In genomic region chr4:134273417-134274345, GRCm38 (mm10) we compare ENCODE assay signal across 8 mouse cellular contexts. TPM values are rescaled to one million over a fixed set of nuclear protein-coding genes. Genes with fewer than 3 reads are reported as not detected.
DNase-seq lines count a peak whose midpoint lies in the region; ATAC-seq and TF ChIP-seq lines count a peak whose summit lies in the region.

No protein-coding gene starts in this region.

- H3K27ac ChIP-seq in neural tube, embryonic 11.5 days (ENCODE audit: low read depth, low read length) = no peak overlapping the region
- no peak overlapping the region for H3K27ac ChIP-seq in hindbrain, postnatal 0 days

- no peak for ATAC-seq in neural tube, embryonic 11.5 days (ENCODE audit: insufficient read depth, low FRiP score, low TSS enrichment)
- ATAC-seq in hindbrain, postnatal 0 days = no peak
- peak; percentile 94 for ATAC-seq in megakaryocyte-erythroid progenitor cell, adult 5-6 weeks (replicated peaks; ENCODE audit: low FRiP score, low TSS enrichment, poor library complexity, severe bottlenecking)

- no peak for DNase-seq in neural tube, embryonic 11.5 days (ENCODE audit: low spot score)
- DNase-seq in neural tube, embryonic 10.5 days (ENCODE audit: extremely low spot score, low spot score) = no peak
- DNase-seq in embryo, embryonic 10 days (ENCODE audit: low spot score) = peak; percentile 69
- peak; percentile 34 for DNase-seq in hindbrain, postnatal 0 days (ENCODE audit: low spot score)
- DNase-seq in frontal cortex, postnatal 36 days (ENCODE audit: low spot score in 2 of 2) = no peak
- no peak for DNase-seq in cerebellum, postnatal 4 days (ENCODE audit: low spot score in 2 of 2)
- DNase-seq in gastrocnemius, postnatal 25 days = no peak

- 6% methylated on average over 14 of the region's 14 CpGs for WGBS in neural tube, embryonic 11.5 days
- 10% methylated on average over 14 of the region's 14 CpGs for WGBS in hindbrain, postnatal 0 days

- no peak overlapping the region for H3K4me2 ChIP-seq in neural tube, embryonic 11.5 days (ENCODE audit: low read depth)
- H3K4me2 ChIP-seq in hindbrain, postnatal 0 days (ENCODE audit: low read depth, low read length) = 0 out of 2 replicates have a peak overlapping the region, but pooled peaks have one; percentile 5

- H3K4me1 ChIP-seq in neural tube, embryonic 11.5 days (ENCODE audit: control insufficient read depth, insufficient read depth, low read length) = 0 out of 2 replicates have a peak, but pooled peaks cover 2% of the 10 kb centered on the region
- no peaks in the 10 kb centered on the region for H3K4me1 ChIP-seq in hindbrain, postnatal 0 days (ENCODE audit: insufficient read depth, low read length)

- H3K4me3 ChIP-seq in neural tube, embryonic 11.5 days (ENCODE audit: low read depth, low read length) = no peak overlapping the region
- no peak overlapping the region for H3K4me3 ChIP-seq in hindbrain, postnatal 0 days (ENCODE audit: low read length)

- no peaks in the 10 kb centered on the region for H3K9me3 ChIP-seq in neural tube, embryonic 11.5 days (ENCODE audit: control insufficient read depth, low read length)
- H3K9me3 ChIP-seq in hindbrain, postnatal 0 days (ENCODE audit: low read length) = no peaks in the 10 kb centered on the region

- no peaks in the 10 kb centered on the region for H3K27me3 ChIP-seq in neural tube, embryonic 11.5 days (ENCODE audit: control insufficient read depth, insufficient read depth, low read length)
- H3K27me3 ChIP-seq in hindbrain, postnatal 0 days (ENCODE audit: insufficient read depth, low read length) = no peaks in the 10 kb centered on the region

- peak overlapping the region; percentile 22; the same call in 1 of the 2 replicates for H3K9ac ChIP-seq in neural tube, embryonic 11.5 days (ENCODE audit: low read length)
- no peak overlapping the region for H3K9ac ChIP-seq in hindbrain, postnatal 0 days (replicated peaks; ENCODE audit: low read length)

- no peak for TF ChIP-seq CTCF in hindbrain, postnatal 0 days (IDR thresholded peaks at IDR 0.05; ENCODE audit: low read depth)

- peaks cover 2% of the 10 kb centered on the region; the same call in 1 of the 2 replicates for H3K36me3 ChIP-seq in neural tube, embryonic 11.5 days (ENCODE audit: control insufficient read depth, insufficient read depth, low read length)
- H3K36me3 ChIP-seq in hindbrain, postnatal 0 days (ENCODE audit: insufficient read depth, low read length) = peaks cover 18% of the 10 kb centered on the region

RNA-seq across cellular contexts. Expression of gene Pdik1l, which starts 14.0 kb away (rescaled TPM):
- polyA plus RNA-seq in neural tube, embryonic 11.5 days (2014; fragmentation: Nextera tagmentation; extraction: Ambion mirVana) = 21.6 and 23.1 TPM in 2 replicates
- total RNA-seq in hindbrain, postnatal 0 days (2014; rRNA removed) = 25.5 and 35.2 TPM in 2 replicates
- 23.3 and 24.8 TPM in 2 replicates for polyA plus RNA-seq in hindbrain, postnatal 0 days (2015; fragmentation: Nextera tagmentation; extraction: Ambion mirVana)
- total RNA-seq in megakaryocyte-erythroid progenitor cell, adult 5-6 weeks (2014; fragmentation: Nextera tagmentation) = 12.1 and 25.9 TPM in 2 replicates
- 26.8 and 33.9 TPM in 2 replicates for total RNA-seq in megakaryocyte-erythroid progenitor cell, adult 5-6 weeks (2017)
- total RNA-seq in gastrocnemius, postnatal 25 days (2021) = 1 to 10 TPM; 2.3 to 3.8 TPM

RNA-seq across cellular contexts. Expression of gene Grrp1, which starts 19.8 kb away (rescaled TPM):
- 11.1 and 11.8 TPM in 2 replicates for polyA plus RNA-seq in neural tube, embryonic 11.5 days (2014; fragmentation: Nextera tagmentation; extraction: Ambion mirVana)
- total RNA-seq in hindbrain, postnatal 0 days (2014; rRNA removed) = 13.7 and 18.4 TPM in 2 replicates
- polyA plus RNA-seq in hindbrain, postnatal 0 days (2015; fragmentation: Nextera tagmentation; extraction: Ambion mirVana) = 11.1 and 12.2 TPM in 2 replicates
- not detected in 2 replicates for total RNA-seq in megakaryocyte-erythroid progenitor cell, adult 5-6 weeks (2014; fragmentation: Nextera tagmentation)
- 0.52 TPM in 1 of 2 replicates, not detected in the other for total RNA-seq in megakaryocyte-erythroid progenitor cell, adult 5-6 weeks (2017)
- 1 to 10 TPM; 3.4 TPM for total RNA-seq in gastrocnemius, postnatal 25 days (2021)

RNA-seq across cellular contexts. Expression of gene Gm30191, which starts 26.9 kb away (rescaled TPM):
- not detected in 2 replicates for polyA plus RNA-seq in neural tube, embryonic 11.5 days (2014; fragmentation: Nextera tagmentation; extraction: Ambion mirVana)
- total RNA-seq in hindbrain, postnatal 0 days (2014; rRNA removed) = not detected in 2 replicates
- polyA plus RNA-seq in hindbrain, postnatal 0 days (2015; fragmentation: Nextera tagmentation; extraction: Ambion mirVana) = 0.59 and 0.79 TPM in 2 replicates
- not detected in 2 replicates for total RNA-seq in megakaryocyte-erythroid progenitor cell, adult 5-6 weeks (2014; fragmentation: Nextera tagmentation)
- total RNA-seq in megakaryocyte-erythroid progenitor cell, adult 5-6 weeks (2017) = not detected in 2 replicates
- not detected for total RNA-seq in gastrocnemius, postnatal 25 days (2021)

RNA-seq across cellular contexts. Expression of gene Zfp593, which starts 28.3 kb away (rescaled TPM):
- polyA plus RNA-seq in neural tube, embryonic 11.5 days (2014; fragmentation: Nextera tagmentation; extraction: Ambion mirVana) = 18.6 and 19.2 TPM in 2 replicates
- 10.2 and 10.6 TPM in 2 replicates for total RNA-seq in hindbrain, postnatal 0 days (2014; rRNA removed)
- polyA plus RNA-seq in hindbrain, postnatal 0 days (2015; fragmentation: Nextera tagmentation; extraction: Ambion mirVana) = 11.0 and 12.5 TPM in 2 replicates
- 18.2 and 20.3 TPM in 2 replicates for total RNA-seq in megakaryocyte-erythroid progenitor cell, adult 5-6 weeks (2014; fragmentation: Nextera tagmentation)
- total RNA-seq in megakaryocyte-erythroid progenitor cell, adult 5-6 weeks (2017) = 14.9 and 15.2 TPM in 2 replicates
- total RNA-seq in gastrocnemius, postnatal 25 days (2021) = 1 to 10 TPM; 3.3 to 4.4 TPM

RNA-seq across cellular contexts. Expression of gene E130218I03Rik, which starts 30.2 kb away (rescaled TPM):
- 0.28 TPM in 1 of 2 replicates, not detected in the other for polyA plus RNA-seq in neural tube, embryonic 11.5 days (2014; fragmentation: Nextera tagmentation; extraction: Ambion mirVana)
- total RNA-seq in hindbrain, postnatal 0 days (2014; rRNA removed) = 0.31 TPM in 1 of 2 replicates, not detected in the other
- polyA plus RNA-seq in hindbrain, postnatal 0 days (2015; fragmentation: Nextera tagmentation; extraction: Ambion mirVana) = 0.95 and 1.4 TPM in 2 replicates
- total RNA-seq in megakaryocyte-erythroid progenitor cell, adult 5-6 weeks (2014; fragmentation: Nextera tagmentation) = not detected in 2 replicates
- total RNA-seq in megakaryocyte-erythroid progenitor cell, adult 5-6 weeks (2017) = not detected in 2 replicates
- not detected for total RNA-seq in gastrocnemius, postnatal 25 days (2021)

Comparison
In these comparisons a context has a peak if more than half of its experiments do, and no peak if none do; other contexts are left out.
1. DNase-seq: peak in embryo, embryonic 10 days (single experiment) and hindbrain, postnatal 0 days (single experiment); none in neural tube, embryonic 11.5 days (single experiment), neural tube, embryonic 10.5 days (single experiment), frontal cortex, postnatal 36 days (0 of 2), cerebellum, postnatal 4 days (0 of 2) and gastrocnemius, postnatal 25 days (single experiment).